Mouse (Mus musculus): Measurements from ENCODE around the gene Lage3. TPM values are rescaled to one million over a fixed set of nuclear protein-coding genes. Genes with fewer than 3 reads are reported as not detected.

Lage3 gene
- polyA plus RNA-seq (2015; fragmentation: Nextera tagmentation; extraction: Ambion mirVana), result 84.2 and 99.7 TPM in 2 replicates

DNA sequence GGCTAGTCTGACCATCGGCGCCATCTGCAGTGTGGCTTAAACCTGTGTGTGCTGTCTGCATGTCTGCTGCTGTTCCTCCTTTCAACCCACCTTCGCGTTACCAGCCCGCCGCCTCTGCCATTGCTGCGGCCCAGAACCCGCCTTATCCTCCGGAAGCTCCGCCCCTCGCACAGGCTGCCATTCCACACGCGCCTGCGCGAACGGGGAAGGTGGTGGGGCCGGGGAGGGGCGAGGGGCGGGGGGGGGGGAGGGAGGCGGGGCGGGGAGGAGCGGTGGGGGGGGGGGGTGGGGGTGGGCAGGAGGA lies at the start of gene Lage3:
TSS of gene Lage3 (minus strand) at position 152 of the 304 bp plus-strand sequence.

DNA sequence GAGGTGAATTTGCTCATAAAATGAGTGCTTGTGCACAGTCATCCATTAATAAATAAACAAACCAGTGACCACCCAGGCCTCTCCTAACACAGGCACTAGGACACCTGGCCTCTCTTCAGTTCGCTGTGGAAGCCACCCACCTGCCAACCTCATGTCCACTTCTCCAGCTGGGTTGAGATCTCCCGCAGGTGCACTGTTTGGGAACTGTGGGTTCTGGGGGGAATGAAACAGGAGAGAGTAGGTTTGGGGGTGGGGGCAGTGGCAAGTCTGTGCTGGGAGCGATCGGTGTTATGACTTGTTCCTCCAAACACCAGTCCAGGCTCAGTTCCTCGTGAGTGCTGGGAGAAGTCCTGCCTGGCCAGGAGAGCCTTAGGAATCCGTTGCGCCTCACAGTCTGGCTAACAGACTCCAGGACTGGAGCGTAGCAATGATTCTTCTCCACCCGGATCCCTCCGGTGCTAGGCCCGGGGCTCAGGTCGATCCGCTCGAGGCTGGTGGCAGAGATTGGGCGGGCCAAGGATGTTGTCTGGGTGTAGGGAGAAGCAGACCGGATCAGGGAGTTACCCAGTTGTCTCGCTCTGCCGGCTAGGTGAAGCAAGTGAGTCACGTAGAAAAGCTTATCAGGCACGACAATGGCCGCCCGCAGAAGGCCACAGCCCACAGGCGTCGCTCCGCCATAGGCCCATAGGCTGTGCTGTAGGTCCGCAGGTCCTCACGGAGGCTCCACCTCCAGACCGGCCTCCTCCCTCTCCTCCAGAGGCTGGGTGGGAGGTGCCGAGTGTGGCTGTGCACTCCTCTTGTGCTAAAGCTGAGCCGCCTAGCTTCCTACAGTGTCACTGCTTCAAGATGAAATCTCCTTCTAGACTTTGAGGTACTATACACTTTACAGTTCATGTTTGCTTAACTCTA lies 39.4 kb upstream of the Lage3 start, which contains the start of the genes Fam3a and Ikbkg:
TSS of gene Fam3a (minus strand) at position 738 of the 909 bp plus-strand sequence.
TSS of gene Ikbkg (plus strand) at position 756 of the 909 bp plus-strand sequence.

DNA sequence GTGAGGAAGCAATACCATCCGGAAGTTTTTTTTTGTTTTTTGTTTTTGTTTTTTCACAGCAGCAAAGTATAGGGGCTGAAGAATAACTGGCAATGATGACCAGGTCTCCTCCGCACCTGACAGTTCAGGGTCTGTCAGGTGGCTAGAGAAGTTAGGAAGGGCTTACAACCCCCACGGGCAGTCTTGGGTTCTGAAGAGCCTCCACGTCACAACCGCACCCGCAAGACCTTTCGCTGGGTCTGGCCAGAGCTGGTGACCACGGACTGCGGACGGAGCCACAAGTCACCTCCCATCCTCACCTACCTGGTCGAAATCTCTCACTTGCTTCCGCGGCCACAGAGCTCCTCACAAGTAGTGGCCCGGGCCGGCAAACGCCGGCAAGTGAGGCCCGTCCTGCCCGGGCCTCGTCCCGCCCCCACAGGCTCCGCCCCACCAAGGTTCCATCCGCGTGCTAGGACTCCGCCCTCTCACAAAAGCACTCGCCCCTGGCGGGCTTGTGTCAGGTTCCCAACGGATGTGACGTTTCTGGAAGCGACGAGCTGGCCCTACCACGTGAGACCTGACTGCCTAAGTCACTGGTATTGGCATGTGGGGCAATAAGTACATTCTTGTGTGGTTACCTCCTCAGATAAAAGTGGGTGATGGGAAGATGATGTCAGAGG lies 19.6 kb upstream of the Lage3 start, which contains the start of the genes Ubl4a and Slc10a3:
TSS of gene Ubl4a (minus strand) at position 331 of the 662 bp plus-strand sequence.
TSS of gene Slc10a3 (minus strand) at position 462 of the 662 bp plus-strand sequence.

DNA sequence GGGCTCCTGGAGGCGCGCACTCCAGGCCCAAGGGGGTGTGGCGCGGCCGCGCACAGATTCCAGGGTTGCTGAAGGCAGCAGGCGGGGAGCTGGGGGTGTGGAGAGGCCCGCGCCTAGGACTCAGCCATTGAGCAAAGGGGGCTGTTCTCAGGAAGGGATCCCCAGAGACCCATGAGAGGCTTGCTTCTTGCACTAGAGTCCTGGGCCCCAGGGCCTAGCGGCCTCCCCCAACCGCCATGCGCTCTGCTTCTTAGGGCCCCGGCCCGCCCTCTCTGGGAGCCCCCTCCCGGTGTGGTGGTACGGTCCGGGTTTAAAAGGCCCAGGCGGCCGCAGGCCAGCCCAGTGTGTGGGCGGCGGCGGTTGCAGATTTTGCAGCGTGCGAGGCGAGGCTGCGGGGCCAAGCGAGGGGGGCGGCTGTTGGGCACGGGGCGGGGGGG lies 24.7 kb downstream of the Lage3 start, which contains the start of gene Plxna3:
TSS of gene Plxna3 (plus strand) at position 342 of the 437 bp plus-strand sequence.

DNA sequence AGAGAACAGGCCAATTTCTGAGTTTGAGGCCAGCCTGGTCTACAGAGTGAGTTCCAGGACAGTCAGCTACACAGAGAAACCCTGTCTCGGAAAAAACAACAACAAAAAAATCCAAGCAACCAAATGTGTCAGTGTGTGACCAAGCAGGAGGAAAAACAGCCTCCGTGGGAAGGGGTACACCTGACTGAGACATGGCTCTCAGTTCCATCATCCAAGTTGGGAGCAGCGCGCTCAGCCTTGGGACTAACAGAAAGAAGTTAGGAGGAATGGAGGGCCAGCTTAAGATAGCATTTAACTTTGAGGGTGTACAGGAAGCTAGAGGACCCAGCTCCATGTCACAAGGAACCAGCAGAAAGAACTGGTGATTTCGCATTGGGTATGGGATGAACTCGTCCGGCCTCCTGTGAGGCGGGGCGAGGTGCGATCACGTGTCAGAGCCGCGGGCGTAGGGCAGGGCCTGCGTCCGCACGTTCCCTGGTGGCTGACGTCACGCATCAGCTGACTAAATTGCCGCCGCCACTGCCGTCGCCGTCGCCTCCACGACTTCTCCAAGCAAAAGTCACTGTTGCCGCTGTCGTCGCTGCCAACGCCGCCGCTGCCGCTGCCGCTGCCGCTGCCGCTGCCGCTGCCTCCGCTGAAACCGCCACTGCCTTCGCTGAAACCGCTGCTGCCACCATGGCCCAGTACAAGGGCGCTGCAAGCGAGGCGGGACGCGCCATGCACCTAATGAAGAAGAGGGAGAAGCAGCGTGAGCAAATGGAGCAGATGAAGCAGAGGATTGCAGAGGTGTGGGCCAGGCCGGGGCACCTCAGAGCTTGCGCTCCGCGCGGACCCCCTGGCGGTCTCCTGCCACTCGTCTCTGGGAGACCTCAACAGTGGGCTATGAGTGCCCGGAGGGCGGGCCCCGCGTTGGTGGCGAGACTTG lies 40.6 kb downstream of the Lage3 start, which contains the start of gene Fam50a:
TSS of gene Fam50a (plus strand) at position 494 of the 925 bp plus-strand sequence.

DNA sequence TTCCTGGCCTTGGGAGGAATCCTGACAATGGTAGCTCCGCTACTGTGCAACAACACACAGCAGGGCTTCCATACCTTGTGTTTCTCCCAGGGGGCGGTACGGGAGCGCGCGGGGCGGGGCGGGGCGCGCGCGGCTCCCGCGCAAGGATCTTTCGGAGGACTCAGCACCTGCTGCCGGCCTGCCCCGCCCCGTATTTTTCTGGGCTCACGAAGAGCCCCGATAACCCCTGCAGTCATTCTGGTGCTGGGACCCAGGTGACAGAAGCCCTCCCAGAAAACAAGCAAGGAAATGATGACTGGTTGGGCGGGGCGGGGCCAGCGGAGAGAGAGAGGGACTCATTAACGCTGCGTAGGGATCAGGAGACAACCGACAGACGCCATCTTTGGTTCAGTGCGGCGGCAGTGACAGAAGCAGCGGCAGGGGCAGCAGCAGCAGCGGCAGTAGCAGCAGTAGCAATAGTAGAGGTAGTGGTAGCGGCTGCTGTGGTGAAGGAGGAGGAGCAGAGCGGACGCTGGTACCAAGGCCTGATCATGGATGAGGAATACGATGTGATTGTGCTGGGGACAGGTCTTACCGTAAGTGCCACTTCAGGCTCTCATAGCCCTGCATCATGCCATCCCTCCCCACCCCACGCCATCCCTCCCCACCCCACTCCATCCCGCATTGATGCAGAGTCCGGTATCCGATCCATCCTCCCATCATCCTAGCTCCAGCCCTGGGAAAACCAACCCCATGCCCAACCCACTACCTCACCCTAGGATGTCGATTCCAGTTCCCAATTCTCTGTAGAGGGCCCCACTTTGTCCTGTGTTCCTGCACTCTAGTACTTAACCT lies 48.3 kb downstream of the Lage3 start, which contains the start of gene Gdi1:
TSS of gene Gdi1 (plus strand) at position 132 of the 834 bp plus-strand sequence.

Small RNA genes lying within 50 kb of the gene (microRNA-seq; reads per million reads assigned to microRNA genes)
- gene Mir7092, result not detected

Other genes starting within 250 kb of the Lage3 start
- not detected in 2 replicates for gene Opn1mw, start 226.2 kb downstream of the Lage3 start, polyA plus RNA-seq (2015; fragmentation: Nextera tagmentation; extraction: Ambion mirVana)
- gene Mecp2, start 218.3 kb downstream of the Lage3 start, polyA plus RNA-seq (2015; fragmentation: Nextera tagmentation; extraction: Ambion mirVana), result 10.4 and 12.3 TPM in 2 replicates
- not detected in 2 replicates for gene Tex28, start 185.8 kb downstream of the Lage3 start, polyA plus RNA-seq (2015; fragmentation: Nextera tagmentation; extraction: Ambion mirVana)
- gene Tktl1, start 176.4 kb downstream of the Lage3 start, polyA plus RNA-seq (2015; fragmentation: Nextera tagmentation; extraction: Ambion mirVana), result 0.06 and 0.11 TPM in 2 replicates
- gene Flna, start 103.8 kb downstream of the Lage3 start, polyA plus RNA-seq (2015; fragmentation: Nextera tagmentation; extraction: Ambion mirVana), result 43.8 and 61.0 TPM in 2 replicates
- 14.8 and 19.3 TPM in 2 replicates for gene Emd, start 98.9 kb downstream of the Lage3 start, polyA plus RNA-seq (2015; fragmentation: Nextera tagmentation; extraction: Ambion mirVana)
- gene Rpl10, start 82.8 kb downstream of the Lage3 start, polyA plus RNA-seq (2015; fragmentation: Nextera tagmentation; extraction: Ambion mirVana), result 381 and 413 TPM in 2 replicates
- gene Taz, start 71.7 kb downstream of the Lage3 start, polyA plus RNA-seq (2015; fragmentation: Nextera tagmentation; extraction: Ambion mirVana), result 71.7 and 76.5 TPM in 2 replicates
- 4.8 and 6.5 TPM in 2 replicates for gene Dnase1l1, start 71.3 kb downstream of the Lage3 start, polyA plus RNA-seq (2015; fragmentation: Nextera tagmentation; extraction: Ambion mirVana)
- gene Atp6ap1, start 56.5 kb downstream of the Lage3 start, polyA plus RNA-seq (2015; fragmentation: Nextera tagmentation; extraction: Ambion mirVana), result 288 and 316 TPM in 2 replicates
- 703 and 737 TPM in 2 replicates for gene Gdi1, start 48.6 kb downstream of the Lage3 start, polyA plus RNA-seq (2015; fragmentation: Nextera tagmentation; extraction: Ambion mirVana)
- 50.7 and 58.8 TPM in 2 replicates for gene Fam50a, start 40.6 kb downstream of the Lage3 start, polyA plus RNA-seq (2015; fragmentation: Nextera tagmentation; extraction: Ambion mirVana)
- 17.0 and 25.9 TPM in 2 replicates for gene Plxna3, start 24.6 kb downstream of the Lage3 start, polyA plus RNA-seq (2015; fragmentation: Nextera tagmentation; extraction: Ambion mirVana)
- gene Ubl4a, start 19.6 kb upstream of the Lage3 start, polyA plus RNA-seq (2015; fragmentation: Nextera tagmentation; extraction: Ambion mirVana), result 62.6 and 63.8 TPM in 2 replicates
- gene Slc10a3, start 19.7 kb upstream of the Lage3 start, polyA plus RNA-seq (2015; fragmentation: Nextera tagmentation; extraction: Ambion mirVana), result 7.3 TPM in 2 replicates
- 29.6 and 32.1 TPM in 2 replicates for gene Fam3a, start 39.7 kb upstream of the Lage3 start, polyA plus RNA-seq (2015; fragmentation: Nextera tagmentation; extraction: Ambion mirVana)
- gene Ikbkg, start 39.7 kb upstream of the Lage3 start, polyA plus RNA-seq (2015; fragmentation: Nextera tagmentation; extraction: Ambion mirVana), result 9.5 and 9.7 TPM in 2 replicates
- gene G6pdx, start 75.6 kb upstream of the Lage3 start, polyA plus RNA-seq (2015; fragmentation: Nextera tagmentation; extraction: Ambion mirVana), result 38.9 and 41.4 TPM in 2 replicates
- not detected in 2 replicates for gene Gm6880, start 127.8 kb upstream of the Lage3 start, polyA plus RNA-seq (2015; fragmentation: Nextera tagmentation; extraction: Ambion mirVana)
- not detected in 2 replicates for gene Olfr1326-ps1, start 221.3 kb upstream of the Lage3 start, polyA plus RNA-seq (2015; fragmentation: Nextera tagmentation; extraction: Ambion mirVana)
- gene Olfr1325, start 239.1 kb upstream of the Lage3 start, polyA plus RNA-seq (2015; fragmentation: Nextera tagmentation; extraction: Ambion mirVana), result not detected in 2 replicates